Mouse (Mus musculus): ENCODE measurements around the gene Por. TPM values are rescaled to one million over a fixed set of nuclear protein-coding genes. Genes with fewer than 3 reads are reported as not detected.

Gene Por
- polyA plus RNA-seq, 1 experiment from 2014 or later: 33.2 TPM

- no peak overlapping the region for H3K4me2 ChIP-seq (ENCODE audit: low read length)
- no peak overlapping the region for H3K27ac ChIP-seq (replicated peaks in 1 of 2; ENCODE audit: control insufficient read depth in 1 of 2, insufficient read depth in 1 of 2, low read depth in 2 of 2, low read length in 2 of 2)
- no peak overlapping the region for H3K9ac ChIP-seq (ENCODE audit: low read length)
- ATAC-seq (ENCODE audit: insufficient number of reproducible peaks, insufficient read depth, low FRiP score, low read depth): no peak
- WGBS: 90% methylated on average over 42 of the region's 42 CpGs
- H3K4me3 ChIP-seq (ENCODE audit: control insufficient read depth in 1 of 2, insufficient read depth in 1 of 2, low read depth in 1 of 2, low read length in 2 of 2): no peak overlapping the region
- no peaks in the 10 kb centered on the region for H3K9me3 ChIP-seq (ENCODE audit: control insufficient read depth, low read length)
- H3K36me3 ChIP-seq (ENCODE audit: control insufficient read depth, insufficient read depth, low read length): peaks cover 81% of the 10 kb centered on the region
- H3K27me3 ChIP-seq (ENCODE audit: control insufficient read depth, insufficient read depth, low read length): no peaks in the 10 kb centered on the region
- H3K4me1 ChIP-seq (ENCODE audit: control insufficient read depth in 2 of 2, insufficient read depth in 2 of 2, low read length in 2 of 2): peaks cover 2 to 5% of the 10 kb centered on the region in 2 experiments; a peak in 2 of 4 replicates
Measured at GRCm38 (mm10) chr5:135734057-135734680, 64.3 kb downstream of the Por start.

- peaks cover 2 to 5% of the 10 kb centered on the region in 2 experiments; a peak in 2 of 4 replicates for H3K4me1 ChIP-seq (ENCODE audit: control insufficient read depth in 2 of 2, insufficient read depth in 2 of 2, low read length in 2 of 2)
- H3K9ac ChIP-seq (ENCODE audit: low read length): no peak overlapping the region
- H3K27ac ChIP-seq (replicated peaks in 1 of 2; ENCODE audit: control insufficient read depth in 1 of 2, insufficient read depth in 1 of 2, low read depth in 2 of 2, low read length in 2 of 2): no peak overlapping the region
- ATAC-seq (ENCODE audit: insufficient number of reproducible peaks, insufficient read depth, low FRiP score, low read depth): no peak
- no peak overlapping the region for H3K4me2 ChIP-seq (ENCODE audit: low read length)
- no peaks in the 10 kb centered on the region for H3K27me3 ChIP-seq (ENCODE audit: control insufficient read depth, insufficient read depth, low read length)
- 82% methylated on average over 13 of the region's 13 CpGs for WGBS
- no peak overlapping the region for H3K4me3 ChIP-seq (ENCODE audit: control insufficient read depth in 1 of 2, insufficient read depth in 1 of 2, low read depth in 1 of 2, low read length in 2 of 2)
- peaks cover 75% of the 10 kb centered on the region for H3K36me3 ChIP-seq (ENCODE audit: control insufficient read depth, insufficient read depth, low read length)
- no peaks in the 10 kb centered on the region for H3K9me3 ChIP-seq (ENCODE audit: control insufficient read depth, low read length)
Measured at GRCm38 (mm10) chr5:135735741-135736140, 65.9 kb downstream of the Por start.

GRCm38 (mm10) chr5:135736544-135736943 lies 66.7 kb downstream of the Por start:
- Histone ChIP-seq H3K27me3 (ENCODE audit: control insufficient read depth, insufficient read depth, low read length) (no peaks in the 10 kb centered on the region), H3K27ac (replicated peaks in 1 of 2; ENCODE audit: control insufficient read depth in 1 of 2, insufficient read depth in 1 of 2, low read depth in 2 of 2, low read length in 2 of 2) (no peak overlapping the region), H3K4me2 (ENCODE audit: low read length) (no peak overlapping the region), H3K4me1 (ENCODE audit: control insufficient read depth in 2 of 2, insufficient read depth in 2 of 2, low read length in 2 of 2) (peaks cover 2 to 5% of the 10 kb centered on the region in 2 experiments; a peak in 2 of 4 replicates), H3K36me3 (ENCODE audit: control insufficient read depth, insufficient read depth, low read length) (peaks cover 75% of the 10 kb centered on the region), H3K9ac (ENCODE audit: low read length) (no peak overlapping the region), H3K4me3 (ENCODE audit: control insufficient read depth in 1 of 2, insufficient read depth in 1 of 2, low read depth in 1 of 2, low read length in 2 of 2) (no peak overlapping the region), H3K9me3 (ENCODE audit: control insufficient read depth, low read length) (no peaks in the 10 kb centered on the region)
- 94% methylated on average over 16 of the region's 16 CpGs for WGBS
- ATAC-seq (ENCODE audit: insufficient number of reproducible peaks, insufficient read depth, low FRiP score, low read depth): no peak

GRCm38 (mm10) chr5:135737154-135737553 lies 67.3 kb downstream of the Por start:
- Histone ChIP-seq H3K9me3 (ENCODE audit: control insufficient read depth, low read length) (no peaks in the 10 kb centered on the region), H3K4me3 (ENCODE audit: control insufficient read depth in 1 of 2, insufficient read depth in 1 of 2, low read depth in 1 of 2, low read length in 2 of 2) (no peak overlapping the region), H3K27ac (replicated peaks in 1 of 2; ENCODE audit: control insufficient read depth in 1 of 2, insufficient read depth in 1 of 2, low read depth in 2 of 2, low read length in 2 of 2) (no peak overlapping the region), H3K27me3 (ENCODE audit: control insufficient read depth, insufficient read depth, low read length) (no peaks in the 10 kb centered on the region), H3K36me3 (ENCODE audit: control insufficient read depth, insufficient read depth, low read length) (peaks cover 73% of the 10 kb centered on the region), H3K4me1 (ENCODE audit: control insufficient read depth in 2 of 2, insufficient read depth in 2 of 2, low read length in 2 of 2) (peaks cover 2 to 5% of the 10 kb centered on the region in 2 experiments; a peak in 2 of 4 replicates), H3K4me2 (ENCODE audit: low read length) (no peak overlapping the region), H3K9ac (ENCODE audit: low read length) (no peak overlapping the region)
- 49% methylated on average over 7 of the region's 7 CpGs for WGBS
- no peak for ATAC-seq (ENCODE audit: insufficient number of reproducible peaks, insufficient read depth, low FRiP score, low read depth)

GRCm38 (mm10) chr5:135738266-135738665 lies 68.4 kb downstream of the Por start:
- no peaks in the 10 kb centered on the region for H3K27me3 ChIP-seq (ENCODE audit: control insufficient read depth, insufficient read depth, low read length)
- H3K9ac ChIP-seq (ENCODE audit: low read length): no peak overlapping the region
- WGBS: 11% methylated on average over 6 of the region's 6 CpGs
- H3K9me3 ChIP-seq (ENCODE audit: control insufficient read depth, low read length): no peaks in the 10 kb centered on the region
- no peak for ATAC-seq (ENCODE audit: insufficient number of reproducible peaks, insufficient read depth, low FRiP score, low read depth)
- no peak overlapping the region for H3K4me2 ChIP-seq (ENCODE audit: low read length)
- no peak overlapping the region for H3K27ac ChIP-seq (replicated peaks in 1 of 2; ENCODE audit: control insufficient read depth in 1 of 2, insufficient read depth in 1 of 2, low read depth in 2 of 2, low read length in 2 of 2)
- peaks cover 5 to 6% of the 10 kb centered on the region in 2 experiments; a peak in 2 of 4 replicates for H3K4me1 ChIP-seq (ENCODE audit: control insufficient read depth in 2 of 2, insufficient read depth in 2 of 2, low read length in 2 of 2)
- no peak overlapping the region for H3K4me3 ChIP-seq (ENCODE audit: control insufficient read depth in 1 of 2, insufficient read depth in 1 of 2, low read depth in 1 of 2, low read length in 2 of 2)
- H3K36me3 ChIP-seq (ENCODE audit: control insufficient read depth, insufficient read depth, low read length): peaks cover 62% of the 10 kb centered on the region

- WGBS: 47% methylated on average over 10 of the region's 10 CpGs
- H3K27me3 ChIP-seq (ENCODE audit: control insufficient read depth, insufficient read depth, low read length): no peaks in the 10 kb centered on the region
- ATAC-seq (ENCODE audit: insufficient number of reproducible peaks, insufficient read depth, low FRiP score, low read depth): no peak
- H3K4me3 ChIP-seq (ENCODE audit: control insufficient read depth in 1 of 2, insufficient read depth in 1 of 2, low read depth in 1 of 2, low read length in 2 of 2): no peak overlapping the region
- H3K9ac ChIP-seq (ENCODE audit: low read length): no peak overlapping the region
- no peaks in the 10 kb centered on the region for H3K9me3 ChIP-seq (ENCODE audit: control insufficient read depth, low read length)
- no peak overlapping the region for H3K4me2 ChIP-seq (ENCODE audit: low read length)
- peaks cover 11 to 14% of the 10 kb centered on the region in 2 experiments; a peak in 3 of 4 replicates for H3K4me1 ChIP-seq (ENCODE audit: control insufficient read depth in 2 of 2, insufficient read depth in 2 of 2, low read length in 2 of 2)
- H3K27ac ChIP-seq (replicated peaks in 1 of 2; ENCODE audit: control insufficient read depth in 1 of 2, insufficient read depth in 1 of 2, low read depth in 2 of 2, low read length in 2 of 2): no peak overlapping the region
- peaks cover 24% of the 10 kb centered on the region for H3K36me3 ChIP-seq (ENCODE audit: control insufficient read depth, insufficient read depth, low read length)
Measured at GRCm38 (mm10) chr5:135742156-135742555, 72.3 kb downstream of the Por start.

- no peak for ATAC-seq (ENCODE audit: insufficient number of reproducible peaks, insufficient read depth, low FRiP score, low read depth)
- 22% methylated on average over 18 of the region's 18 CpGs for WGBS
- peak overlapping the region; percentile 88 for H3K4me2 ChIP-seq (ENCODE audit: low read length)
- H3K4me1 ChIP-seq (ENCODE audit: control insufficient read depth in 2 of 2, insufficient read depth in 2 of 2, low read length in 2 of 2): peaks cover 9 to 14% of the 10 kb centered on the region in 2 experiments; a peak in 3 of 4 replicates
- H3K27ac ChIP-seq (replicated peaks in 1 of 2; ENCODE audit: control insufficient read depth in 1 of 2, insufficient read depth in 1 of 2, low read depth in 2 of 2, low read length in 2 of 2): no peak overlapping the region
- peaks cover 22% of the 10 kb centered on the region for H3K36me3 ChIP-seq (ENCODE audit: control insufficient read depth, insufficient read depth, low read length)
- peak overlapping the region; percentile 96 to 97 for H3K4me3 ChIP-seq (ENCODE audit: control insufficient read depth in 1 of 2, insufficient read depth in 1 of 2, low read depth in 1 of 2, low read length in 2 of 2)
- no peaks in the 10 kb centered on the region for H3K27me3 ChIP-seq (ENCODE audit: control insufficient read depth, insufficient read depth, low read length)
- peak overlapping the region; percentile 88 for H3K9ac ChIP-seq (ENCODE audit: low read length)
- H3K9me3 ChIP-seq (ENCODE audit: control insufficient read depth, low read length): peaks cover 6% of the 10 kb centered on the region; the same call in 1 of the 2 replicates
Measured at GRCm38 (mm10) chr5:135742941-135743740, 73.3 kb downstream of the Por start.
